Mouse (Mus musculus) liver, embryonic 14.5 days (tissue): ENCODE measurements around the gene Astn2. TPM values are rescaled to one million over a fixed set of nuclear protein-coding genes. Genes with fewer than 3 reads are reported as not detected.

Source experiments
- ATAC-seq: fragments of 200-750 bp; cut with Nextera tagmentation; 2 replicates; pipeline ENCODE4 v1.8.0; 2017; ENCODE audit warnings: moderate number of reproducible peaks, mild to moderate bottlenecking, moderate library complexity; ENCODE audit not compliant: insufficient read depth
- DNase-seq, 3 experiments: peaks; one replicate each; pipeline ENCODE4 v3.0.0-alpha.2; 2012 to 2013; ENCODE audit warnings: low read depth in 3 of 3, low spot score in 3 of 3
- H3K27ac ChIP-seq: fragments of 300-500 bp; sonication (generic); 2 replicates; pipeline ENCODE4 v1.5.1; 2014; ENCODE audit warnings: moderate library complexity, mild to moderate bottlenecking, control low read depth, inconsistent platforms
- H3K27me3 ChIP-seq: fragments of 300-500 bp; sonication (generic); 2 replicates; pipeline ENCODE4 v1.6.1; 2014; ENCODE audit warnings: mild to moderate bottlenecking, low read length, moderate library complexity; ENCODE audit not compliant: control insufficient read depth, insufficient read depth
- H3K36me3 ChIP-seq: fragments of 300-500 bp; sonication (generic); replicated peaks from 2 replicates; pipeline ENCODE4 v1.6.1; 2014; ENCODE audit warnings: low read depth; ENCODE audit not compliant: control insufficient read depth, insufficient read depth
- H3K4me1 ChIP-seq, 2 experiments: fragments of 200-500 bp in 1 of 2; fragments of 300-500 bp in 1 of 2; sonication (generic) in 1 of 2; replicated peaks; 2 replicates each; pipeline ENCODE4 v1.6.1; 2012 to 2014; ENCODE audit warnings: antibody characterized with exemption in 1 of 2, inconsistent platforms in 1 of 2, low read length in 1 of 2; ENCODE audit not compliant: control insufficient read depth in 2 of 2, insufficient read depth in 2 of 2
- H3K4me2 ChIP-seq: fragments of 300-500 bp; sonication (generic); 2 replicates; pipeline ENCODE4 v1.6.1; 2014; ENCODE audit warnings: low read depth, mild to moderate bottlenecking, control low read depth, moderate library complexity
- H3K4me3 ChIP-seq, 2 experiments: fragments of 200-500 bp in 1 of 2; fragments of 300-500 bp in 1 of 2; sonication (generic) in 1 of 2; 2 replicates each; pipeline ENCODE4 v1.5.1; 2012 to 2014; ENCODE audit warnings: low read depth in 2 of 2, low read length in 2 of 2, mild to moderate bottlenecking in 2 of 2, control low read depth in 1 of 2, inconsistent platforms in 1 of 2, moderate library complexity in 1 of 2; ENCODE audit not compliant: insufficient read depth in 1 of 2
- H3K9ac ChIP-seq: fragments of 300-500 bp; sonication (generic); replicated peaks from 2 replicates; pipeline ENCODE4 v1.6.1; 2014; ENCODE audit warnings: mild to moderate bottlenecking, control low read depth, moderate library complexity
- H3K9me3 ChIP-seq: fragments of 300-500 bp; sonication (generic); 2 replicates; pipeline ENCODE4 v1.6.1; 2016; ENCODE audit warnings: low read length, mixed read lengths; ENCODE audit not compliant: control insufficient read depth
- CTCF ChIP-seq: IDR thresholded peaks from 2 replicates; pipeline ENCODE4 v1.5.1; 2016; ENCODE audit warnings: antibody characterized with exemption, low read depth, control low read depth
- EP300 ChIP-seq: IDR thresholded peaks from 2 replicates; pipeline ENCODE4 v1.6.1; 2016; ENCODE audit warnings: antibody characterized with exemption, low read depth
- whole genome bisulfite sequencing: fragments of 180-500 bp; shearing (Covaris S2); extraction: QIAGEN DNeasy Blood & Tissue Kit; methylation state at CpG from one replicate; pipeline ENCODE4 v1.1.7; 2014; ENCODE audit not compliant: insufficient replicate concordance; 5-methylcytosine and 5-hydroxymethylcytosine counted together
- polyA plus RNA-seq, 2 experiments: library from polyadenylated mRNA; depleted of rRNA in 1 of 2; stranded (reverse) in 1 of 2; unstranded in 1 of 2; fragments of >200 nt; fragmentation: Nextera tagmentation in 1 of 2; extraction: Ambion mirVana in 1 of 2; gene quantifications; 2 replicates each; pipeline versions ENCODE4 v1.2.1 to v1.2.3; 2012 to 2014

Gene Astn2
- polyA plus RNA-seq, 2 experiments = 0.16 TPM; not detected in 1

DNA sequence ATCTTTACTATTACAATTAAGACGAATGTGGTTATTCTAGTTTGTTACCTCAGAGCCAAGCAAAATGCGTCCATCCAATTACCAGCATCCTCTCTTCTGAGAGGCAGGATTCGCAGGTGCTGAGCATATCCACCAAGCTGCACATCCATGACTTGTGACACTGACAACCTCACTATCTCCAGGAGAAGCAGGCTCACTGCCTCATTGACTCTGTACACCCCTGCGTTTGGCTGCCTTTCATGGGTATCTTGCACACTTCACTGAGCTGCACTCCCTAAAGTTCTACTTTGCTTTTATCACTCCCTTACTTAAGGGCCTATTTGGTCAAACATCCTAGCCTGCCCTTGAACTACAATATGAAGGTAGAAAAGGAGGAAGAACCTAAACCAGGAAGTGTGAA, 633.5 kb downstream of the Astn2 start:
- no peak overlapping the region for H3K27ac ChIP-seq
- no peak overlapping the region for H3K9ac ChIP-seq
- DNase-seq (no peak), ATAC-seq (no peak)
- no peaks in the 10 kb centered on the region for H3K9me3 ChIP-seq
- WGBS = 68% methylated on average over 4 of the region's 4 CpGs
- no peak for TF ChIP-seq CTCF
- no peak for TF ChIP-seq EP300
- no peak overlapping the region for H3K4me2 ChIP-seq
- H3K36me3 ChIP-seq = no peaks in the 10 kb centered on the region
- H3K4me3 ChIP-seq = no peak overlapping the region
- no peaks in the 10 kb centered on the region for H3K27me3 ChIP-seq
- H3K4me1 ChIP-seq = no peaks in the 10 kb centered on the region

DNA sequence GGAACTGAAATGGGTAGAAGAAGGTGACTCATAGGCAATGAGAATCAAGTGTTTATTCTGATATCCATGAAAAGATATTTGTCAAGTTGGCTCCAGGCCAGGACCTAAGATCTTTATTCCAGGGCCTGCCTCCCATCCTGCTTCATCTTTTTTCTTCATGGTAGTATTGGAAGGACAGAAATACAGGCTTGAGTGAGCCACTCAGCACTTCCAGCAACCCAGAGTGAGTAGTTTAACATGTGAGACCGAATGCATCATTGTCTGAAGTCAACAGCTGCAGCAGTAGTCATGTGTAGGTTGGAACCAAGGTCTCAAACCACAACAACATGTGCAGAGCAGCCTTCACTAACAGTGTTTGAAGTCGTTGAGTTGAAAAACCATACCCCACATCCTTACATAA, 636.5 kb downstream of the Astn2 start:
- H3K9me3 ChIP-seq = no peaks in the 10 kb centered on the region
- WGBS = 26% methylated on average over 2 of the region's 2 CpGs
- H3K4me2 ChIP-seq = no peak overlapping the region
- DNase-seq = no peak
- no peak overlapping the region for H3K27ac ChIP-seq
- ATAC-seq = no peak
- no peak overlapping the region for H3K9ac ChIP-seq
- H3K36me3 ChIP-seq = no peaks in the 10 kb centered on the region
- no peak for TF ChIP-seq EP300
- TF ChIP-seq CTCF = no peak
- H3K4me3 ChIP-seq = no peak overlapping the region
- H3K27me3 ChIP-seq = no peaks in the 10 kb centered on the region
- no peaks in the 10 kb centered on the region for H3K4me1 ChIP-seq

DNA sequence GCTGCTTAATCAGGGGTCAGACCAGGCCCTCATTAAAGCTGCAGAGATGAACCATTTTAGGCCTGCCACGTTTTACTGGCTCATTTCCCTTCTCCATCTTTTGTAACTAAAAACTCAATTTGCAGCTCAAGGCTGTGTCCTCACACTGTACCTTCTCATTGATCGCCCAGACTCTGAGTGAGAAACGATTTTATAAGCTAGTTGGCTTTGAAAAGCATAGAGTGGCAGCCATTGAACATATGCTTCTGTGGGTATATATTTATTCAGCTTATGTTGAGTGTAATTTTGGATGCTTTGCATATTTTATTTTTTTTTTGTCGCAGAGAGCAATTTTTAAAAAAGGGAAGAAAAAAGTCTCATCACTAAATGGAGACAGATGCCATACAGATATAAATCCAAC, 637.0 kb downstream of the Astn2 start:
- Histone ChIP-seq H3K36me3 (no peaks in the 10 kb centered on the region), H3K4me1 (no peaks in the 10 kb centered on the region), H3K27me3 (no peaks in the 10 kb centered on the region), H3K9ac (no peak overlapping the region), H3K4me2 (no peak overlapping the region), H3K4me3 (no peak overlapping the region), H3K9me3 (no peaks in the 10 kb centered on the region), H3K27ac (no peak overlapping the region)
- 59% methylated on average over 4 of the region's 4 CpGs for WGBS
- no peak for DNase-seq
- no peak for TF ChIP-seq EP300
- TF ChIP-seq CTCF = no peak
- ATAC-seq = no peak

DNA sequence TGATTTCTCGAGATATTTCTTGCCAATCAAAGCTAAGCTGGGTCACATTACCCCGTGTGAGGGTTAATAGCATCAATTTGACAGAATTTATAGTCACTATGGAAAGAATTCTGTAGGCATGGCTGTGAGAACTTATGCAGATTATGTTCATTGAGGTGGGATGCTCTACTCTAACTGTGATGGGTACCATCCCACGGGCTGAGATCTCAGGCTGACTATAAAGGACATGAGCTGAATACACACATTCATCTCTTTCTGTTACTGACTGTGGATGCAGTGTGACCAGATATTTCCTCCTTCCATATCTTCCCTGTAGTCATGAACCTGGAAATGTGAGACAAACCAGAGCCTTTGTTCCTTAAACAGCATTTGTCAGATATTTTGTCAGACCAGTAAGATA, 639.1 kb downstream of the Astn2 start:
- no peak for TF ChIP-seq CTCF
- TF ChIP-seq EP300 = no peak
- DNase-seq = no peak
- 53% methylated on average over 3 of the region's 3 CpGs for WGBS
- H3K9ac ChIP-seq = no peak overlapping the region
- H3K36me3 ChIP-seq = no peaks in the 10 kb centered on the region
- H3K27me3 ChIP-seq = no peaks in the 10 kb centered on the region
- H3K4me2 ChIP-seq = no peak overlapping the region
- no peaks in the 10 kb centered on the region for H3K9me3 ChIP-seq
- H3K27ac ChIP-seq = no peak overlapping the region
- ATAC-seq = no peak
- H3K4me3 ChIP-seq = no peak overlapping the region
- H3K4me1 ChIP-seq = no peaks in the 10 kb centered on the region

DNA sequence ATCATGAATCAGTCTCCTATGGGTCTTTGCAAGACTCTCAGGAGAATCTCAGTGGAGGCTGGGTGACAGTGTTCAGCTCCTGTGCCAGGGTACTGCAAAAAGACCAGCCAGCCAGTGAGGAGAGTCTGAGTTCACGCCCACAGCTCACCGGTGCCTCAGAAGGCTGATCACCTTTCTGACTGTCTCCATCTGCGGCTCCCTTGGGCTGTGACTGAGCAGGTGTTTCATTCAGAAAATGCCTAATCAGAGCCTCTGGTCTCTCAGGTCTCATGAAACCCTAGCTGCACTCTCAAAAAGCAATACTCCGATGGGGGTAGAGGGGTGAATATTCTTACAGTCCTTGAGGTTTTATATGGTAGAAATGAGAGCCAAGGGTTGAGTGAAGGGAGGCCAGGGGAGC, 640.1 kb downstream of the Astn2 start:
- Histone ChIP-seq H3K4me1 (no peaks in the 10 kb centered on the region), H3K9ac (no peak overlapping the region), H3K27ac (no peak overlapping the region), H3K4me2 (no peak overlapping the region), H3K9me3 (no peaks in the 10 kb centered on the region), H3K27me3 (no peaks in the 10 kb centered on the region), H3K36me3 (no peaks in the 10 kb centered on the region), H3K4me3 (no peak overlapping the region)
- 60% methylated on average over 4 of the region's 4 CpGs for WGBS
- no peak for TF ChIP-seq CTCF
- no peak for TF ChIP-seq EP300
- DNase-seq = no peak
- no peak for ATAC-seq
